ENCODE assay signal across 9 mouse cellular contexts in genomic region chr14:54575031-54575430, GRCm38 (mm10). TPM values are rescaled to one million over a fixed set of nuclear protein-coding genes. Genes with fewer than 3 reads are reported as not detected.
DNase-seq lines count a peak whose midpoint lies in the region; ATAC-seq and TF ChIP-seq lines count a peak whose summit lies in the region.
"Had no signal": no experiment of that assay in that cellular context is flagged by ENCODE, and none has a peak within 500 bp of the region (broad histone marks: within the 10 kb centered on the region; RNA-seq: fewer than 3 reads in every experiment).

No protein-coding gene starts in this region.

- under 1% methylated on average over 8 of the region's 8 CpGs for WGBS in neural tube, embryonic 11.5 days
- WGBS in forebrain, embryonic 16.5 days: 4% methylated on average over 8 of the region's 8 CpGs
- 16% methylated on average over 8 of the region's 8 CpGs for WGBS in liver, embryonic 13.5 days (ENCODE audit: insufficient replicate concordance)
- 18% methylated on average over 8 of the region's 8 CpGs for WGBS in cerebellum, adult 2 months

- peak overlapping the region; percentile 89 for H3K9ac ChIP-seq in neural tube, embryonic 11.5 days (ENCODE audit: low read length)
- peak overlapping the region; percentile 53; the same call in 1 of the 2 replicates for H3K9ac ChIP-seq in forebrain, embryonic 16.5 days (replicated peaks; ENCODE audit: low read depth, low read length)
- peak overlapping the region; percentile 31; the same call in 1 of the 2 replicates for H3K9ac ChIP-seq in liver, embryonic 13.5 days

- ATAC-seq in neural tube, embryonic 11.5 days (ENCODE audit: insufficient read depth, low FRiP score, low TSS enrichment): no peak
- no peak for ATAC-seq in forebrain, embryonic 16.5 days
- ATAC-seq in liver, embryonic 13.5 days (ENCODE audit: low read depth): no peak

- no peak for TF ChIP-seq CTCF in cerebellum, adult 2 months (IDR thresholded peaks at IDR 0.05; ENCODE audit: borderline replicate concordance, insufficient read depth, low read depth, low read length)

- no peak overlapping the region for H3K27ac ChIP-seq in neural tube, embryonic 11.5 days (ENCODE audit: low read depth, low read length)
- no peak overlapping the region for H3K27ac ChIP-seq in forebrain, embryonic 16.5 days (ENCODE audit: low read length)
- no peak overlapping the region for H3K27ac ChIP-seq in liver, embryonic 13.5 days
- H3K27ac ChIP-seq in cerebellum, adult 2 months (ENCODE audit: insufficient read depth, low read length): no peak overlapping the region

- no peak for DNase-seq in neural tube, embryonic 11.5 days (ENCODE audit: low spot score)
- no peak for DNase-seq in neural tube, embryonic 10.5 days (ENCODE audit: extremely low spot score, low spot score)
- DNase-seq in liver, embryonic 13.5 days: no peak
- DNase-seq in cerebellum, postnatal 4 days (ENCODE audit: low spot score in 2 of 2): no peak
- no peak for DNase-seq in left cerebral cortex, postnatal 10 days (ENCODE audit: extremely low spot score in 1 of 2, low spot score in 2 of 2)
- DNase-seq in cerebellum, adult 2 months: no peak
- DNase-seq: layer of hippocampus, postnatal 36 days; right cerebral cortex, postnatal 4 days had no signal

- H3K9me3 ChIP-seq in neural tube, embryonic 11.5 days (ENCODE audit: control insufficient read depth, low read length): no peaks in the 10 kb centered on the region
- no peaks in the 10 kb centered on the region for H3K9me3 ChIP-seq in forebrain, embryonic 16.5 days (ENCODE audit: control insufficient read depth, low read length)
- H3K9me3 ChIP-seq in liver, embryonic 13.5 days (replicated peaks): no peaks in the 10 kb centered on the region

- no peak for TF ChIP-seq POLR2A in cerebellum, adult 2 months (IDR thresholded peaks at IDR 0.05; ENCODE audit: borderline replicate concordance, insufficient read depth, low read length)

- peak overlapping the region; percentile 66 for H3K4me2 ChIP-seq in neural tube, embryonic 11.5 days (ENCODE audit: low read depth)
- H3K4me2 ChIP-seq in forebrain, embryonic 16.5 days (ENCODE audit: low read length): peak overlapping the region; percentile 95
- H3K4me2 ChIP-seq in liver, embryonic 13.5 days: peak overlapping the region; percentile 71

- H3K4me3 ChIP-seq in neural tube, embryonic 11.5 days (ENCODE audit: low read depth, low read length): peak overlapping the region; percentile 79
- peak overlapping the region; percentile 70 for H3K4me3 ChIP-seq in forebrain, embryonic 16.5 days (replicated peaks; ENCODE audit: low read length)
- H3K4me3 ChIP-seq in liver, embryonic 13.5 days (replicated peaks): peak overlapping the region; percentile 65
- no peak overlapping the region for H3K4me3 ChIP-seq in cerebellum, adult 2 months (replicated peaks; ENCODE audit: insufficient read depth, low read depth, low read length)

- H3K36me3 ChIP-seq in neural tube, embryonic 11.5 days (ENCODE audit: control insufficient read depth, insufficient read depth, low read length): peaks cover 8% of the 10 kb centered on the region
- H3K36me3 ChIP-seq in forebrain, embryonic 16.5 days (ENCODE audit: control insufficient read depth, insufficient read depth): no peaks in the 10 kb centered on the region
- peaks cover 8% of the 10 kb centered on the region; the same call in 1 of the 2 replicates for H3K36me3 ChIP-seq in liver, embryonic 13.5 days

- no peaks in the 10 kb centered on the region for H3K27me3 ChIP-seq in neural tube, embryonic 11.5 days (ENCODE audit: control insufficient read depth, insufficient read depth, low read length)
- peaks cover 3% of the 10 kb centered on the region; the same call in 1 of the 2 replicates for H3K27me3 ChIP-seq in forebrain, embryonic 16.5 days (replicated peaks; ENCODE audit: control insufficient read depth, insufficient read depth, low read length)
- peaks cover 90% of the 10 kb centered on the region for H3K27me3 ChIP-seq in liver, embryonic 13.5 days
- peaks cover 10% of the 10 kb centered on the region; the same call in 1 of the 2 replicates for H3K27me3 ChIP-seq in cerebellum, adult 2 months (ENCODE audit: control insufficient read depth, insufficient read depth, low read length)

- intact Hi-C loops in left cerebral cortex, postnatal 10 days (cut with DNase I): no loop called here

- peaks cover 25% of the 10 kb centered on the region for H3K4me1 ChIP-seq in neural tube, embryonic 11.5 days (ENCODE audit: control insufficient read depth, insufficient read depth, low read length)
- peaks cover 52% of the 10 kb centered on the region for H3K4me1 ChIP-seq in forebrain, embryonic 16.5 days (replicated peaks; ENCODE audit: control insufficient read depth, insufficient read depth, low read length)
- peaks cover 72% of the 10 kb centered on the region for H3K4me1 ChIP-seq in liver, embryonic 13.5 days (replicated peaks)
- no peaks in the 10 kb centered on the region for H3K4me1 ChIP-seq in cerebellum, adult 2 months (ENCODE audit: control insufficient read depth, insufficient read depth, low read length)

RNA-seq across cellular contexts. Expression of gene Ajuba, which starts 2.3 kb away (rescaled TPM):
- 27.9 TPM in 2 replicates for polyA plus RNA-seq in neural tube, embryonic 11.5 days (2014; fragmentation: Nextera tagmentation; extraction: Ambion mirVana)
- 8.1 and 8.2 TPM in 2 replicates for polyA plus RNA-seq in forebrain, embryonic 16.5 days (2015; fragmentation: Nextera tagmentation; extraction: Ambion mirVana)
- 3.9 and 4.4 TPM in 2 replicates for polyA plus RNA-seq in liver, embryonic 13.5 days (2015; fragmentation: Nextera tagmentation; extraction: Ambion mirVana)
- total RNA-seq in left cerebral cortex, postnatal 10 days (2021): 1 to 10 TPM; 3.2 to 3.7 TPM
- 1.9 TPM in 2 replicates for polyA plus RNA-seq in cerebellum, adult 2 months (2012; rRNA removed)

RNA-seq across cellular contexts. Expression of gene Haus4, which starts 20.6 kb away (rescaled TPM):
- polyA plus RNA-seq in neural tube, embryonic 11.5 days (2014; fragmentation: Nextera tagmentation; extraction: Ambion mirVana): 36.7 and 41.4 TPM in 2 replicates
- polyA plus RNA-seq in forebrain, embryonic 16.5 days (2015; fragmentation: Nextera tagmentation; extraction: Ambion mirVana): 25.9 and 29.2 TPM in 2 replicates
- 45.6 and 47.5 TPM in 2 replicates for polyA plus RNA-seq in liver, embryonic 13.5 days (2015; fragmentation: Nextera tagmentation; extraction: Ambion mirVana)
- 1 to 10 TPM; 3.3 to 4.5 TPM for total RNA-seq in left cerebral cortex, postnatal 10 days (2021)
- 9.5 and 9.9 TPM in 2 replicates for polyA plus RNA-seq in cerebellum, adult 2 months (2012; rRNA removed)

RNA-seq across cellular contexts. Expression of gene 4931414P19Rik, which starts 30.8 kb away (rescaled TPM):
- 8.1 and 8.9 TPM in 2 replicates for polyA plus RNA-seq in neural tube, embryonic 11.5 days (2014; fragmentation: Nextera tagmentation; extraction: Ambion mirVana)
- polyA plus RNA-seq in forebrain, embryonic 16.5 days (2015; fragmentation: Nextera tagmentation; extraction: Ambion mirVana): 6.9 and 8.3 TPM in 2 replicates
- 2.7 and 3.0 TPM in 2 replicates for polyA plus RNA-seq in liver, embryonic 13.5 days (2015; fragmentation: Nextera tagmentation; extraction: Ambion mirVana)
- 1 to 10 TPM; 3.6 to 5.8 TPM for total RNA-seq in left cerebral cortex, postnatal 10 days (2021)
- polyA plus RNA-seq in cerebellum, adult 2 months (2012; rRNA removed): 3.2 and 4.0 TPM in 2 replicates

RNA-seq across cellular contexts. Expression of gene Psmb5, which starts 42.8 kb away (rescaled TPM):
- polyA plus RNA-seq in neural tube, embryonic 11.5 days (2014; fragmentation: Nextera tagmentation; extraction: Ambion mirVana): 444 and 470 TPM in 2 replicates
- polyA plus RNA-seq in forebrain, embryonic 16.5 days (2015; fragmentation: Nextera tagmentation; extraction: Ambion mirVana): 399 and 428 TPM in 2 replicates
- polyA plus RNA-seq in liver, embryonic 13.5 days (2015; fragmentation: Nextera tagmentation; extraction: Ambion mirVana): 262 and 266 TPM in 2 replicates
- total RNA-seq in left cerebral cortex, postnatal 10 days (2021): 100 to 1,000 TPM; 196 to 203 TPM
- polyA plus RNA-seq in cerebellum, adult 2 months (2012; rRNA removed): 221 and 225 TPM in 2 replicates

RNA-seq across cellular contexts. Expression of gene Psmb11, which starts 46.2 kb away (rescaled TPM):
- polyA plus RNA-seq in neural tube, embryonic 11.5 days (2014; fragmentation: Nextera tagmentation; extraction: Ambion mirVana): 0.08 TPM in 1 of 2 replicates, not detected in the other
- not detected in 2 replicates for polyA plus RNA-seq in forebrain, embryonic 16.5 days (2015; fragmentation: Nextera tagmentation; extraction: Ambion mirVana)
- not detected in 2 replicates for polyA plus RNA-seq in liver, embryonic 13.5 days (2015; fragmentation: Nextera tagmentation; extraction: Ambion mirVana)
- total RNA-seq in left cerebral cortex, postnatal 10 days (2021): not detected
- polyA plus RNA-seq in cerebellum, adult 2 months (2012; rRNA removed): 0.10 TPM in 1 of 2 replicates, not detected in the other

Comparison
In these comparisons a context has a peak if more than half of its experiments do, and no peak if none do; other contexts are left out.
1. H3K9ac ChIP-seq: peak in every context shown above with its lines; median percentile 89 in neural tube, embryonic 11.5 days; 53 in forebrain, embryonic 16.5 days; 31 in liver, embryonic 13.5 days.